Mouse (Mus musculus) lung, adult 2 months (tissue): ENCODE measurements around the gene Sp7. TPM values are rescaled to one million over a fixed set of nuclear protein-coding genes. Genes with fewer than 3 reads are reported as not detected.

Experiments
- DNase-seq: peaks from one replicate; pipeline ENCODE4 v3.0.0; 2022
- H3K4me1 ChIP-seq: fragments of 200-500 bp; 2 replicates; pipeline ENCODE4 v1.6.1; 2011; ENCODE audit warnings: low read length; ENCODE audit not compliant: control insufficient read depth, insufficient read depth
- H3K4me3 ChIP-seq: fragments of 200-500 bp; replicated peaks from 2 replicates; pipeline ENCODE3; 2011; ENCODE audit warnings: low read depth, mild to moderate bottlenecking, control low read depth, low read length; ENCODE audit errors: extremely low read depth
- CTCF ChIP-seq: fragments of 200-500 bp; IDR thresholded peaks from 2 replicates; pipeline ENCODE4 v1.5.1; 2011; ENCODE audit warnings: mild to moderate bottlenecking, low read length, control low read depth; ENCODE audit not compliant: insufficient read depth
- POLR2A ChIP-seq: fragments of 200-500 bp; IDR thresholded peaks from 2 replicates; pipeline ENCODE4 v1.6.1; 2011; ENCODE audit warnings: low read depth, mild to moderate bottlenecking, control low read depth, low read length, borderline replicate concordance; ENCODE audit errors: extremely low read depth
- WGBS: fragments of 180-500 bp; shearing (Covaris S2); methylation state at CpG from one replicate; pipeline ENCODE4 v1.1.7; 2018; 5-methylcytosine and 5-hydroxymethylcytosine counted together
- polyA plus RNA-seq: library from polyadenylated mRNA; depleted of rRNA; stranded (reverse); fragments of >200 nt; gene quantifications from 2 replicates; pipeline ENCODE4 v1.2.3, GENCODE M21; 2012

The Sp7 gene
- polyA plus RNA-seq, 1 experiment = 0.05 TPM

- no peak for DNase-seq
- no peak for TF ChIP-seq POLR2A
- TF ChIP-seq CTCF = no peak
Observed at GRCm38 (mm10) chr15:102393584-102394014, 26.6 kb upstream of the Sp7 start.

GRCm38 (mm10) chr15:102392520-102392919 is 25.5 kb upstream of the Sp7 start:
- peaks cover 7% of the 10 kb centered on the region; the same call in 1 of the 2 replicates for H3K4me1 ChIP-seq
- DNase-seq = no peak
- TF ChIP-seq CTCF = no peak
- TF ChIP-seq POLR2A = no peak
- 7% methylated on average over 2 of the region's 2 CpGs for WGBS
- H3K4me3 ChIP-seq = no peak overlapping the region

More at GRCm38 (mm10) chr15:102393584-102394014, 26.6 kb upstream of the Sp7 start:
- Histone ChIP-seq H3K4me1 (peaks cover 8% of the 10 kb centered on the region; the same call in 1 of the 2 replicates), H3K4me3 (no peak overlapping the region)

GRCm38 (mm10) chr15:102388942-102389341 is 22.0 kb upstream of the Sp7 start:
- no peak for DNase-seq
- TF ChIP-seq CTCF = no peak
- TF ChIP-seq POLR2A = no peak
- WGBS = 70% methylated on average over 3 of the region's 3 CpGs
- H3K4me1 ChIP-seq = peaks cover 4% of the 10 kb centered on the region; the same call in 1 of the 2 replicates
- H3K4me3 ChIP-seq = no peak overlapping the region

- no peak for TF ChIP-seq POLR2A
- TF ChIP-seq CTCF = no peak
- no peak overlapping the region for H3K4me3 ChIP-seq
- no peaks in the 10 kb centered on the region for H3K4me1 ChIP-seq
- DNase-seq = no peak
- 39% methylated on average over 9 of the region's 9 CpGs for WGBS
Observed at GRCm38 (mm10) chr15:102386640-102387039, 19.7 kb upstream of the Sp7 start.

- DNase-seq = no peak
- WGBS = 88% methylated on average over 6 of the region's 6 CpGs
- H3K4me3 ChIP-seq = no peak overlapping the region
- no peaks in the 10 kb centered on the region for H3K4me1 ChIP-seq
- TF ChIP-seq CTCF = no peak
Observed at GRCm38 (mm10) chr15:102383671-102384070, 16.7 kb upstream of the Sp7 start.

GRCm38 (mm10) chr15:102381575-102381974 is 14.6 kb upstream of the Sp7 start:
- DNase-seq = peak; percentile 81
- H3K4me3 ChIP-seq = no peak overlapping the region
- H3K4me1 ChIP-seq = no peaks in the 10 kb centered on the region
- TF ChIP-seq POLR2A = no peak
- TF ChIP-seq CTCF = peak; percentile 98
- WGBS = 2% methylated on average over 7 of the region's 7 CpGs

GRCm38 (mm10) chr15:102377810-102378262 is 10.9 kb upstream of the Sp7 start:
- DNase-seq = no peak
- Histone ChIP-seq H3K4me1 (no peaks in the 10 kb centered on the region), H3K4me3 (no peak overlapping the region)
- 6% methylated on average over 10 of the region's 10 CpGs for WGBS
- no peak for TF ChIP-seq CTCF
- TF ChIP-seq POLR2A = peak; percentile 35; the same call in 1 of the 2 replicates

GRCm38 (mm10) chr15:102377163-102377543 is 10.2 kb upstream of the Sp7 start:
- DNase-seq = peak; percentile 87
- no peaks in the 10 kb centered on the region for H3K4me1 ChIP-seq
- H3K4me3 ChIP-seq = peak overlapping the region; percentile 59
- WGBS = 0% methylated on average over 7 of the region's 7 CpGs
- TF ChIP-seq POLR2A (no peak), CTCF (peak; percentile 90)

GRCm38 (mm10) chr15:102376453-102377162 is 9.6 kb upstream of the Sp7 start:
- no peaks in the 10 kb centered on the region for H3K4me1 ChIP-seq
- H3K4me3 ChIP-seq = peak overlapping the region; percentile 59
- DNase-seq = peak; percentile 72
- WGBS = 2% methylated on average over 42 of the region's 43 CpGs
- TF ChIP-seq POLR2A (peak; percentile 74; the same call in 1 of the 2 replicates), CTCF (no peak)

- TF ChIP-seq CTCF = no peak
- TF ChIP-seq POLR2A = no peak
- no peak overlapping the region for H3K4me3 ChIP-seq
- DNase-seq = no peak
- 34% methylated on average over 10 of the region's 10 CpGs for WGBS
- no peaks in the 10 kb centered on the region for H3K4me1 ChIP-seq
Observed at GRCm38 (mm10) chr15:102370727-102371126, 3.7 kb upstream of the Sp7 start.

- Histone ChIP-seq H3K4me3 (no peak overlapping the region), H3K4me1 (no peaks in the 10 kb centered on the region)
- DNase-seq = no peak
- 18% methylated on average over 13 of the region's 13 CpGs for WGBS
- no peak for TF ChIP-seq POLR2A
- no peak for TF ChIP-seq CTCF
Observed at GRCm38 (mm10) chr15:102369972-102370371, 3.0 kb upstream of the Sp7 start.
